Mouse (Mus musculus): Measurements from ENCODE around the gene Phf13.
A peak's percentile ranks its signal among the peaks of the same experiment; 100 is the strongest.
"Not testable (repeated sequence)": the region's sequence is repeated elsewhere in the genome, so short reads cannot be mapped to it uniquely, and the experiment has no call there.

Phf13 gene

DNA sequence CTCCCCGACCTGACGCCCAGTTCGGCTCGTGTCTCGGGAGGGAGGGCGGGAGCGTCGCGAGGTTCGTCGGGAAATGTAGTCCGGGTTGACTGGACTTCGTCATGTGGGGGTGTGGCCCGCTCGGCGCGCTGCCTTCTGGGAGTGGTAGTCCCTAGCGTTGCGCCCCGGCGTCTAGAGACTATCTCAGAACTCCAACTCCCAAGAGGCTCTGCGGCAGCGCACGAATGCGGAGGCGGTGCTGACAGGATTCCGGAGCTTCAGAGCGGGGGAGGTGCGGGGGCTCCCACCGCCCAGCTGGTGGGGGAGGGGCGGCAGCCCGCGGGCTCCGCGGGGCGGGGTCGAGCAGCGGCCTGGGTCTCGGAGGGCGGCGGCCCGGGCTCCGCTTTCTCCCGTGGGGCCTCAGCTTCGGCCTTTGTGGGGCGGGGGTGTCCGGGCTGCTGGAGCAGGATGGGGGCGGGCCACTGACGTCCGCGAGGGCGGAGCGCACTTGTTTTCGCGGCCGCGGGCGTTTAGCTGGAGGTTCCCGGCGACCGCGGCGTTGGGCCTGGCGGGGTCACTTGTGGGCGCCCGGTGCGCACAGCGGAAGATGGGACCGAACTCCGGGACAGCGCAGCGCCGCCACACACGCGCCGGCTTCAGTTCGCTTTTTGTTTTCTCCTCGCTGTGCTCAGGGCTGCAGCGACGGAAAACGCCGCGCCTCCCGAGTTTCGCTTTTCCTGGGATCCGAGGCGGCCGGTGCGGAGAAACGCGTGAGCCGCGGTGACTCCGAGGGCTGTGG is at the start of gene Phf13:
Gene Phf13 (minus strand): TSS at position 86 of the 778 bp plus-strand sequence.
- DNase-seq (ENCODE audit: low read depth) = peak; percentile 98

DNA sequence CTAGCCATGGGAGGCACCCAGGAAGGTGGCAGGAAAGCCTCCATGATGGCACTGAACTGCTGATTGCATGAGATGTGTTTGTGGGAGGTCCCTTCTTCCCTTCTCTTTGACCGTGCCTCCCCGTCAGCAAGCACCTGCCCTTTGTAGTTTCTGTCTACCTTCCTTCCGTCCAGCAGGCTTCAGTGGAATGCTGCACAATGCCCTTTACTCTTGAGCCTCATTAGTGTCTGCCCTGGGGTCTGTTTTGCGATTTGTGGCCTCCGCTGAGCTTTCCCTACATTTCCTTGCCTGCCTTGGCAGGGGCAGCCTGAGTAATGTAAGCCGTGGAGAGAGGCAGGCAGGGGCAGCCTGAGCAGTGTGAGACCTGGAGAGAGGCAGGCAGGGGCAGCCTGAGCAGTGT is 48.6 kb upstream of the Phf13 start:
- DNase-seq (ENCODE audit: low read depth) = no peak

DNA sequence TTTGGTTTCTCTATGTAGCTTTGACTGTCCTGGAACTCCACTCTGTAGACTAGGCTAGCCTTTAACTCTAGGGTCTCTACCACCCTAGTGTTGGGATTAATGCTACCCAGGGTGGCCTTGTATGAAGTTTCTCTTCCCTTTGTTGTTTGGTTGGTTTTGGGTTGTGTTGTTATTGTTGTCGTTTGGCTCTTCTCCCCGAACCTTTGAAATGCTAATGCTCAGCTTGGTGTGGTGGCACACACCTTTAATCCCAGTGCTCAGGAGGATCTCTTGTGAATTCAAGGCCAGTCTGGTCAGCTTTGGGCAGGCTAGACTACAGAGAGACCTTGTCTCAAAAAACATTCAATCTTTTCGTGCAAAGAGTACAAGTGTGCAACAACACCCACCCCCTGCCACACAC is 47.1 kb upstream of the Phf13 start:
- no peak for DNase-seq (ENCODE audit: low read depth)

DNA sequence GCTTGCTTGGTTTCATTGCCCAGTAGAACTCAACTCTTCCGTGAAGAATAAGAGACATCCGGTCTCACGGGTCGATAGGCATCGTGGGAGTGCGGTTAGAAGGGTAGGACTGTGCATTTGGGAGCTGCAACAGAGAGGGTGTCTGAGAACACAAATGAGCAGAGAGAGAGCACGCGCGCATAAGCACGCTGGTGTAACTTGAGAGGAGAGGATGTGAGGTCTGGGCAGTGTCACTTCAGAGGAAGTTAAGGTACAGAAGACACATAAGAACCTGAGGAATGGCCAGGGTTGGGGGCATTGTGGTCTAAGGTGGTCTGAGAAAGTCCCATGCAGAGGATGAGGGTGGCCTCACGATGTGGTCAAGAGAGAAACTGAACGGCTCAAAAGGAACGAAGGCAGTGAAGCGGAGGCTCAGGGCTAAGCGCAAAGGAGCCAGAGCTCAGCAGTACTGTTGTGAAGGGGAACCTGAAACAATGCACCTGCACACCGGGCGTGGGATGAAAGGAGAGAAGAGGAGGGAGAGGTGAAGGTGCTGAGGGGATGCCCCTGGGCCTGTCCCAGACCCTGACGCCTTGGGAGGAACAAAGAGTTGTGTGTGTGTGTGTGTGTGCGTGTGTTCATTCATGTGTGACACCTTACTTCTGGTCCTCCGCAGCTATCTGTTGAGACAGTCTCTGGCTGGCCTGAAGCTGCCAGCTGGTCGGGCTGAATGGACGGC is 46.0 kb upstream of the Phf13 start:
- DNase-seq (ENCODE audit: low read depth) = no peak

DNA sequence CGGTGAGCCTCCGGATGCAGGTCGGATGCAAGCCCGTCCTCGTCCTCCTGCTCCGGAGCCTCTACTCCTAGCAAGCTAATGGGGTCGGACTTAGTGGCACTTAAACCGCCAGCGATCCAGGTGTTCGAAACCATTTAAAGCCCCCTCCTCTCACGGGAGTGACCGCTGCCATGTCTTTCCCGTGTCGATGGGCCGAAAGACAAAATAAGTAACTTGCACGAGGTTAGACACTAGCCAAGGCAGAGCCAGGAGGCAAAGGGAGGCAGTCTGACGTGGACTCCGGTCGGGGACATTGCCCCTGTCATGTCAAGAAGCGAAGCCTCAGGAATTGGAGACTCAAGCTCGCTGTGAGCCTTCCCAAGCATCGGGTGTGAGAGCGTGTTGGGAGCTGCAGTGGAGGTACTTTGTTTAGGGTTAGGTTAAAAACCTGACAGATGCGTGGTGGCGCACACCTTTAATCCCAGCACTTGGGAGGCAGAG is 43.8 kb upstream of the Phf13 start:
- DNase-seq (ENCODE audit: low read depth) = peak; percentile 3

DNA sequence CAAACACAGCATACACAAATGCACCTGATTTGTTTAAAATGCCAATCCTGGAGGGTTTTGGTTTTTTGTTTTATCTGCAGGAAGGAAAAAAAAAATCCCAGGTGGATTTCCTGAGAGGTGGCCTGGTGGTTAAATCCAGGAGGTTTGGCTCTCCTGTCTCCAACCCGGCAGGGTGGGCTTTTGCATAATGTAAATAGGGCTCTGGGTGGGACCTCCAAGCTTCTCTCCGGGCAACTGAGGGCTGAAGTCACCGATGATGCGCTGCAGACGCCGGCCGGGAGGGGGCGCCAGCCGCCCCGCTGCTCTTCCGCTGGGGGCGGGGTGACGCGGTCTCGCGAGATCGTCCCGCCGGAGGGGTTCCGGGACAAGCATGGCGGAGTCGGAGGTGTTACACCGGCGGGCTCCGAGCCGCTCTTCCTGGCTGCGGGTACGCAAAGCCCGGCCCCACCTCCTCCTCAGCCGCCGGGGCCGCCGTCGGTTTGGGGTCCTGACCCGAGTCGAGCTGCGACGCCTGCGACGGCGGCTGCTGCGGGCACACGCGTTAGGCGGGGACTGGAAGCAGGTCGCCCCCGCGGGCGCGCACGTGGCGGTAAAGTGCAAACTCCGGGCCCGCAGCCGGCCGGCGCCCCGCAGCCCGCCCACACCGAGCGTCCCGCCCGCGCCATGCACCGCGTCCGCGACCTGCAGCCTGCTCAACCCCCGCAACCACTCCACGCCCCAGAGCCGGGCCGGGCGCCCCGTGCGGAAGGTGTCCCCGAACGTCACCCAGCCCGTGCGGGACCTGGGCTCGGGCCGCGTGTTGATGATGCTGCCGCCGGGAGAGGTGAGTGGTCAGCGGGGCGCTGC is 43.1 kb upstream of the Phf13 start, which contains the start of gene Nol9:
Gene Nol9 (plus strand): TSS at position 337 of the 846 bp plus-strand sequence.
- peak; percentile 93 for DNase-seq (ENCODE audit: low read depth)

DNA sequence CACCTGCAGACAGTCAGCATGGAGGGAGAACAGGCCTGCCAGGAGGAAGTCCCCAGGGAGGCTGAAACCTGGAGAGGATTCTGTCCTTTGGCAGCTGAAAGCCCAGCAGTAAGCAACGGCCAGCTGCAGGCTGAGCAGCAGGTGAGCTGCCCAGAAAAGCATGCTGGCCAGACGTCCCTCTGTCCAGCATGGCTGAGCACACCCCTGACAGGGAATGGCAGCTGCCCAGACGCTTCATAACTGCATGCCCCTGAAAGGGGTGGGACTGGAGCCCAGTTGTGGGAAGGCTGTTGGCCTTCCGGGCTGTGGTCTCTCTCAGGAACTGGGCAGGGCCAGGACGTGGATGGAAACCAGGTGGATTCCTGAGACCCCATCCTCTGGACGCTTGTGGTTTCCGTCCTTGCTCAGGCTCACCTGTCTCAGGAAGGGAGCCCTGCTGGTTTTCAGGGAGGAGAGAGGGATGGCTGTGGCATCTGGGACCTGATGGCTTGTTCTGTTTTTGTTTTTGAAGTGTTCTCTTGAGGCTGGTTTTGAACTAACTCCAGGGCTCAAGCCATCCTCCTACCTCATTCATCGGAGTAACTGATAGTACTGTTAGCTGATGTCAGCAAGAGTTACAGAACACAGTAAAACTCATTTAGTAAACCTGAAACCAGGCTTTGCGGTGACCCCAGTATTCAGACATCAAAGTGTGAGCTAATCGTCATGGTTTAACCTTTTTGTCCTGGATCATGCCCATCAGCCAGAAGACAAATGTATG is 42.3 kb upstream of the Phf13 start, which contains the start of gene Tas1r1:
Gene Tas1r1 (minus strand): TSS at position 344 of the 760 bp plus-strand sequence.
- DNase-seq (ENCODE audit: low read depth) = peak; percentile 47

DNA sequence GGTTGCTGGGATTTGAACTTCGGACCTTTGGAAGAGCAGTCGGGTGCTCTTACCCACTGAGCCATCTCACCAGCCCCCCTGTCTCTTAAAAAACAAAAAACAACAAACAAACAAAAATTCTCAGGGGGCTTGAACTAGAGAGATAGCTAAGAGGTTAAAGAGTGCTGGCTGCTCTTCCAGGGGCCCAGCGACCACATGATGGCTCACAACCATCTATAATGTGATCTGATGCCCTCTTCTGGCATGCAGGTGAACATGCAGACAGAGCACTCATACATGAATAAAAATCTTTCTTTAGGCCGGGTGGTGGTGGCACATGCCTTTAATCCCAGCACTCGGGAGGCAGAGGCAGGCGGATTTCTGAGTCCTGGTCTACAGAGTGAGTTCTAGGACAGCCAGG is 40.4 kb upstream of the Phf13 start:
- not testable (repeated sequence) for DNase-seq (ENCODE audit: low read depth)

DNA sequence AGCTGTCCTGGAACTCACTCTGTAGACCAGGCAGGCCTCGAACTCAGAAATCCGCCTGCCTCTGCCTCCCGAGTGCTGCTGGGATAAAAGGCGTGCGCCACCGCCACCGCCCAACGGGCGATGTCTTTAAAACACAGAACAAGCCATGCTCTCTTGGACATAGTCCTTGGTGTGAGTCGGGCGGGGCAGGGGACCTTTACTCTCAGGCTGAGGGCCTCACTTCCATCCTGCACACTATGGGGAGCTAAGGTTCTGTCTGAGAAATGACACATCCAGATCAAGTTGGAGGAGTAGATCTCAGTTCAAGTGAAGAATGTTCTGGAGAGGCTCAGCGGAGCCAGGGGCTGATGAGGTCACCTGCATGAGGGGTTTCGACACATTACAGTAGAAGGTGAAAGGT is 36.9 kb upstream of the Phf13 start:
- no peak for DNase-seq (ENCODE audit: low read depth)

DNA sequence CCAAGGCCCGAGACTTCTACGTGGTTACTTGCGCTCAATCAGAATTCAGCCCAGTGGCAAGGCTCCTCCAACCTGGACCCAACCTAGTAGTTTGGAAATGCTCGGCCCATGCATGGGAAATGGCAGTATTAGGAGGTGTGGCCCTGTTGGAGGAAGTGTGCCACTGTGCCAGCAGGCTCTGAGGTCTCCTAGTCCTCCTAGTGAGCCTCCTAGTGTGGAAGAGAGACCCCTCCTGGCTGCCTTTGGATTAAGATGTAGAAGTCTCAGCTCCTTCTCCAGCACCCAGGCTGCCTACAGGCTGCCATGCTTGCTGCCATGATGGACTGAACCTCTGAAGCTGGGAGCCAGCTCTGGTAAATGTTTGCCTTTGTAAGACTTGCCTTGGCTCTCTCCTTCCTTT is 33.9 kb upstream of the Phf13 start:
- peak; percentile 44 for DNase-seq (ENCODE audit: low read depth)

DNA sequence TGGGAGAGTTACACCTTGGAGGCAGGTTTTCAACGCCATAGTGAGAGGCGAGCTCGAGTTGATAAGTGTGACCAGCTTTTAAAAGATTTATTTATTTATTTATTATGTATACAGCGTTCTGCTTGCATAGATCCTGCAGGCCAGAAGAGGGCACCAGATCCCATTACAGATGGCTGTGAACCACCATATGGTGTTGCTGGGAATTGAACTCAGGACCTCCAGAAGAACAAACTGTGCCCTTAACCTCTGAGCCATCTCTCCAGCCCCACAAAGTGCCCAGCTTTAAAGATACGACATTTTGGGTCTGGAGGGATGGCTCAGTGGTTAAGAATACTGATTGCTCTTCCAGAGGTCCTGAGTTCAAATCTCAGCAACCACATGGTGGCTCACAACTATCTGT is 33.0 kb upstream of the Phf13 start:
- peak; percentile 41 for DNase-seq (ENCODE audit: low read depth)

DNA sequence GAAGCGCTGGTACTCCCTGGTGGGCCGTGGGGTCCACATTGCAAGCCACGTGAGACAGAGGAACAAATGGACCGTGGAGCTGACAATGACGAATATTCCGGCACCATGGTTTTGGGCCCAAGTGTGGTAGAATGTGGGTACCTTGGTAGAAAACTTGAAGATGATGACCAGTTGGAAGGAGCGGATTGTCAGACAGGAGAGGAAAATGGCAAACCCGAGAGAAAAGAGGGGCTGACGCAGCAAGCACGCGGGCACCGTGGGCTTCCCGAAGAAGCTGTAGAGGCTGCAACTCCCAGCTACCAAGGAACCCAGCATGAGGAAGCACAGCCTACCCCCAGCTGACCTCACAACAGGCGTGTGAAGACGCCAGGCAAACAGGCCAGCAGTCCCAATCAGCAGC is 32.4 kb upstream of the Phf13 start:
- no peak for DNase-seq (ENCODE audit: low read depth)

DNA sequence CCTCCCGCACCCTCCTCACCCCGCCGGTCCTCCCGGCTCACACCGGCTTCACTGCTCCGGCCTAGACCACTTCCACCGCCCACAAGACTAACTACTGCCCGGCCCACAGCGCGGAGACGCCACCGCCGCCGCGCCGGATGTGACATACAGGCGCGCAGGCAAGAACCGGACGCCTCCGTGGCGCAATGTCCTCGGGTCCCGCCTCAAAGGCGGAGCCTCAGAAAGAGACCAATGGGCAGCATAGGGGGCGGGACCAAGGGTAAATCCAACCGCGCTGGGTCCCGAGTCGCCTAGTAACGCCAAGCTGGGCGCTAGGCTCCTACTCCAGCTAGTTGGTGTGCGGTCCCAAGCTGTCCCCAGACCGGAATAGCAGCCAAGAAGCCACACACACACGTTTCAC is 31.5 kb upstream of the Phf13 start, which contains the start of gene Zbtb48:
Gene Zbtb48 (minus strand): TSS at position 148 of the 400 bp plus-strand sequence.
- peak; percentile 96 for DNase-seq (ENCODE audit: low read depth)

DNA sequence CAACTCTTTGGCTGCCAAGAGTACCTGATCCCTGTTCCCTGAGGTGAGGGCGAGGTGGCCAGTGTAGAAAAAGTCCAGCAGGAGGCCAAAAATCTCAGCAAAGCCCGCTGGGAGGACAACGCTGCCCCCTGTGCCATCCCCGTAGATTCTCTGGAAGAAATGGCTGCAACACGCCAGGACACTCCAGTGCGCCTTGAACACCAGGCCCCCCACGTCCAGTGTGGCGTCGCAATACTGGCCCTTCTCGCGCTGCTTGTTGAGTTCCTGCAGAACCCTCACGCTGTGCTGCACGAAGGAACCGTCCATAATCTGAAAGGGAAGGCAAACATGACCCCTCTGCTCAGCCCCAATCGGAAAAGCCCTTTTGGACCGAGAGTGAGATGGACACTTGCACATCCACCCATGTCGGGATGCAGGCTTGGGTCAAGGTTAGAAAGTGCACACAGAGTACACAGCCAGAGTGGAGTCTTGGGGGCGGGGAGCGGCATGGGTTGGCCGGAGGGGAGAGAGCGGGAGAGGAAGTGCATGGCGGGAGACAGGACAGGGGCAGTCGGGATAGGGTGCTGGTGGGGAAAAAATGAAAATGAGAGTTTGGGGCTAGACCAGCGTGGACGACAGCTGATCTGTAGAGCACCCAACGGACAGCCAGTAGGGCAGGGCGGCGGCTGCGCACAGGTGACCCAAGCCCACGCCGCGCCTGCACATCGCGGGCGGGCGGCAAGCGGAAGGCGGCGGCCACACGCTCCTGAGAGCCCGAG is 30.9 kb upstream of the Phf13 start:
- peak; percentile 28 for DNase-seq (ENCODE audit: low read depth)

DNA sequence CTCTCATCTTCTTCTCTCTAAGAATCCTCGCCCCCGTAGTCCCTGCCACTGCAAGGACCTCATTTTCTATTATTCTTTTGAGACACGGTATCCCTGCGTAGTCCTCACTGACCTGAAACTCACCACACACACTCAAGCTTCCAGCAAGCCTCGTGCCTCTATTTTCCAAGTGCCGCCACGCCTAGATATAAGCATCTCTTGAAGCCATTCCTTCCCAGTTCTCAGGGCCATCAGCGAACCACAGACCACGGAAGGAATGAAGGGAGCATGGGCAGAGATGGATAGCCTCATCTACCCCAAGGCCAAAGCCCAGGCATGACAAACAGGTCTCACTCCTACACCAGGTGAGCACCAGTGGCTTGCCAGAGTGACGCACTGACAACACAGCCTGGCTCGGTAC is 28.5 kb upstream of the Phf13 start:
- no peak for DNase-seq (ENCODE audit: low read depth)

DNA sequence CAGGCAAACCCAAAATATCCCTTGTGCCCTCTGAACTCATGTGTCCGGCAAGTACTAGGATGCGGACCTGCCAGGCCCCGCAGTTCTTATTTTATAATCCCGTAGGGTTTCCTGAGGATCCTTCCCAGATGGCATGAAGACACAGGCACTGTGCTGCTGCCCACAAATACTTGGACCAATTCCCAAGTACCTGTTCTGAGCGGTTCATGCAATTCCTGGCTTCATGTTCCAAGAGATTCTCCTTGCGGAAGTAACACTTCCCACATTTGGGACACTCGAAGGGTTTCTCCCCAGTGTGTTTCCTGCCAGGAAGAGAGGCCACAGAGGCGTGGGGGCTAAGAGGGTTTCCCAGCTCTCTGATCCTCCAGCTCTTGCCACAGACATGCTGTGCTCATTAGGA is 26.4 kb upstream of the Phf13 start:
- no peak for DNase-seq (ENCODE audit: low read depth)

DNA sequence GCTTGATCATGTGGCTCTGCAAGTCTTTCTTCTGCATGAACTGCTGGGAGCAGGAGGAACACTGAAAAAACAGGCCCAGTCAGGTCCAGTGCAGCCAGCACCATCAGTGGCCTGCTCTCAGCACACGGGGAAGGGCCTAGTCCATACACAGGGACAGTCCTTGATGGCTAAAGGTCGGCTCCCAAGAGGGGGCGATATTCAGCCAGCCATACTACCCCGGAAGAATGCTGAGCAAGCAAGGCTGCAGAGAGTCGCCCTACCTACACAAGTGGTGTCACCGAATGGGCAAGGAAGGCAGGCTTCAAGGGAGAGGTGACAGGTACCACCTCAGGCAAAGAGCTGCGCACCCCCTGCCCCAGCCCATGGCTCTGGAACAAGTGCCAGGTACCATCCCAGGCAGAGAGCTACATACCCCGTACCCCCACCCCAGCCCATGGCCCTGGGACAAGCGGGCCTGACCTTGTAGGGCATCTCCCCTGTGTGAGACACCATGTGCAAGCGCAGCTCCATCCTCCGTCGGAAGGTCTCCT is 25.6 kb upstream of the Phf13 start:
- DNase-seq (ENCODE audit: low read depth) = no peak

DNA sequence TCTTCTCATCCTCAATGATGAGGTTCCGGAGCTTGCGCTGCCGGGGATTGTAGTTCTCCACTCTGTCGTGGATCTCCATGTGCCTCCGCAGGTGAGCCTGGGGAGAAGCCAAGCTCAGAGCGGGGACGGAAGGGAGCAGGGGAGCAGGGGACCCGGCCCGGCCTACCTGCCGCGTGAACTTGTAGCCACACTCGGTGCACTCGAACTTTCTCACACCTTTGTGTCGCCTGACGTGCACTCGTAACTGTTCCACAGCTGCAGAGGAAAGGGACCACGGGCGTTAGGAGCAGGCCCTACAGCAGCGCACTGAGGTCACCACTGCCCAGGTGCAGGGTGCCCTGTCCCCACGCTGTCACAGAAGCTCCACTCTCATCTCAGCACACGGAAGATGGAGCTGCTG is 24.0 kb upstream of the Phf13 start:
- no peak for DNase-seq (ENCODE audit: low read depth)

DNA sequence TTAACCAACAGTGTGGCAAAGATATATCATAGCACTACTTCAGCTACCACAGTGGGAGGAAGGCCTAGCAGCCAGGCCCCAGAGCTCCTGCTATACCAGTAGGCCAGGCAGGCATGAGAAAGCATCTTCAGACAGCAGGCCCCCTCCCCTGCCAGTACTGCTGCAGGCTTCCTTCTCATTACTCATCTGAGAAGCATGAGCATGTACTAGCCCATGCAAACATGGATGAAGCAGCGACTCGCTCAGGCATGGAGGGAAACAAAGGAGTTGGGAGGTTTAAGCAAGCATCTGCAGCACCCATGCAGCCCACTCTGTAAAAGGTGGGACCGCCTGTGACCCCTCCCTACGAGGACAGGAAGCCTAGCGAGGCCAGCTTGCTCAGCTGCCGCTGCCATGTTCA is 23.0 kb upstream of the Phf13 start:
- DNase-seq (ENCODE audit: low read depth) = no peak

DNA sequence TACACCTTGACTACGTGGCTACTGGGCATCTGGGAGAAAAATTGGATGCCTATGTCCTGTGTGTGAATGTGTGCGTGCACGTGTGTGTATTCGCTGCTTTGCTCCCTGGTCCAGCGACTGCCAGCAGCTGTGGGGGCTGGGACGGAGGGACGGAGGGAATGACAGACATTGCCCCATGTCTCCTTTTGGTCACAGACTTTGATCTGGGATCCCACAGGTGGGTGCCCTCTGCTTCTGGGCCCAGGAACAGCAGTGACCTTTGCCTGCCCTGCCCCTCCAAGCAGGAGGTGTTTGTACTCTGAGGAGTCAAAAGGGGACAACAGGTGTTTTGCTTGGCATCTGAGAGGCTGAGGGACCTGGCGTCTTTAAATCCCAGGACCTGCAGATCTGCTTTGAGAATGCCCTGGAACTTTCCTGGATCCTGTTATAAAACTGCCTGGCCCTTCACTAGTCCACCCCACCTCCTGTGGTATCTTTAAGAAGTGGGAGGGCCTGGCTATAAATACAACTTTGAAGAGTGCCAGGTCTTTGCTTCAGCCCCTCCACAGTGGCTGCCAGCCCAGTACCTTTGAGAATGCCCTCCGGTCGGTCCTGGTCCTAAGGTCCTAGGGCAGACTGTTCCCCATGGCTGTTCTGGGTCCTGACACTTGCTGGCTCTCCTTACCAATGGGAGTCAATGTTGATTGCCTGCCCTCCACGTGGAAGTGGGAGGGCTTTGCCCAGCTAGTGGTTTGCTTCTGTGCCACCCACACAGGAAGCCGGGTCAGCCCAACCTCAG is 17.2 kb upstream of the Phf13 start:
- DNase-seq (ENCODE audit: low read depth) = no peak
